Mouse (Mus musculus) brain, embryonic 14.5 days (tissue): ENCODE data around the gene 1700017N19Rik.

ENCODE experiments used
- CTCF ChIP-seq: fragments of 200-500 bp; IDR thresholded peaks from 2 replicates; pipeline ENCODE4 v1.5.1; 2012; ENCODE audit warnings: inconsistent platforms, mild to moderate bottlenecking, moderate library complexity, borderline replicate concordance; ENCODE audit not compliant: insufficient read depth, insufficient read length; ENCODE audit errors: extremely low read depth
- POLR2A ChIP-seq: fragments of 200-500 bp; IDR thresholded peaks from 2 replicates; pipeline ENCODE4 v1.6.1; 2012; ENCODE audit warnings: mild to moderate bottlenecking, inconsistent platforms, borderline replicate concordance; ENCODE audit not compliant: poor library complexity, insufficient read depth, insufficient read length, severe bottlenecking; ENCODE audit errors: extremely low read depth

DNA sequence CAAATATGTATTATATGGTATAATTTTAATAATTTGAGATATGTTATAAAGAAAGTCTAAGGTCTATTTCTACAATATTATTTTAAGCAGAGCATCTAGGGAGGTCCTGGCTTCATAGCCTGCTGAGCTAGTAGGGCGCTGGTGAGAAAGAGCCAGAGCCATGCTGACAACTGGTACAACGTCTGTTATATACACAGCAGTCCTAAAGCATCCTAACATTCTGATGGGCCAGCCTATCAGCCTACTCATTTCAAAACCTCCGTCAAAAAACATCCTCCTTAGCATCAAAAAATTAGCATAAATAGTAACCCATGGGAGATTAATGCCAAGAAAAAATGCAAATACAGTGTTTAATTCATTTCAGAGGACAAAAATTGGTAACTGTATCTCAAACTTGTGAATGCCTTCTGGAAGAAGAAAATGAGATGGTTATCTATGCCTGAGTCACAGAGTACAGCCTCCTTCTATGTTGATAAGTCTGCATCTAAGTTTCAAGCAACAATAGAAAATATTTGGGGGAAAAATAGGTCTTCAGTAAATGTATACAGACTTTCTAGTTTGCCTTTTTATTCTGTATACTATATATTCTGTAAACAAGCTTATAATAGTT lies 33.6 kb upstream of the 1700017N19Rik start:
- no peak for TF ChIP-seq CTCF
- TF ChIP-seq POLR2A: no peak
